Mouse (Mus musculus): ENCODE measurements around the gene Xlr4c.
"Not testable (repeated sequence)": the region's sequence is repeated elsewhere in the genome, so short reads cannot be mapped to it uniquely, and the experiment has no call there.

The Xlr4c gene

GRCm38 (mm10) chrX:73242821-73243325 lies at the start of gene Xlr4c:
Xlr4c (minus strand) TSS chrX:73243130.
- not testable (repeated sequence) for DNase-seq (ENCODE audit: low spot score in 2 of 2)

- DNase-seq (ENCODE audit: low spot score in 2 of 2) = not testable (repeated sequence)
These were observed 22.3 kb upstream of the Xlr4c start, which contains the start of gene Xlr3c for GRCm38 (mm10) chrX:73265270-73265669. Xlr3c (minus strand) TSS chrX:73265390.

- DNase-seq (ENCODE audit: low spot score in 2 of 2) = not testable (repeated sequence)
These were observed 19.5 kb upstream of the Xlr4c start for GRCm38 (mm10) chrX:73262428-73262827.

- no peak for DNase-seq (ENCODE audit: low spot score in 2 of 2)
These were observed 13.6 kb downstream of the Xlr4c start for GRCm38 (mm10) chrX:73229288-73229687.

- DNase-seq (ENCODE audit: low spot score in 2 of 2) = peak; percentile 38 to 78
These were observed 14.2 kb downstream of the Xlr4c start for GRCm38 (mm10) chrX:73228606-73229214.

- peak; percentile 61 to 80 for DNase-seq (ENCODE audit: low spot score in 2 of 2)
These were observed 14.9 kb downstream of the Xlr4c start, which contains the start of gene F8a for GRCm38 (mm10) chrX:73227914-73228605. F8a (plus strand) TSS chrX:73228291.

GRCm38 (mm10) chrX:73225365-73225764 lies 17.6 kb downstream of the Xlr4c start:
- DNase-seq (ENCODE audit: low spot score in 2 of 2) = no peak

GRCm38 (mm10) chrX:73213819-73214564 lies 28.9 kb downstream of the Xlr4c start, which contains the start of gene Xlr4b:
Xlr4b (plus strand) TSS chrX:73214333.
- DNase-seq (ENCODE audit: low spot score in 2 of 2) = not testable (repeated sequence)

GRCm38 (mm10) chrX:73191934-73192333 lies 51.0 kb downstream of the Xlr4c start, which contains the start of gene Xlr3b:
Xlr3b (plus strand) TSS chrX:73192207.
- DNase-seq (ENCODE audit: low spot score in 2 of 2) = not testable (repeated sequence)

Measured in spleen, postnatal 4 days (tissue).